Mouse (Mus musculus): ENCODE results near the gene Sgcg.

The Sgcg gene

GRCm38 (mm10) chr14:61235846-61236474 is 22.3 kb downstream of the Sgcg start:
- in situ Hi-C loops (cut with MboI; ENCODE audit: low sequenced_read_pairs) = no loop called here

DNA sequence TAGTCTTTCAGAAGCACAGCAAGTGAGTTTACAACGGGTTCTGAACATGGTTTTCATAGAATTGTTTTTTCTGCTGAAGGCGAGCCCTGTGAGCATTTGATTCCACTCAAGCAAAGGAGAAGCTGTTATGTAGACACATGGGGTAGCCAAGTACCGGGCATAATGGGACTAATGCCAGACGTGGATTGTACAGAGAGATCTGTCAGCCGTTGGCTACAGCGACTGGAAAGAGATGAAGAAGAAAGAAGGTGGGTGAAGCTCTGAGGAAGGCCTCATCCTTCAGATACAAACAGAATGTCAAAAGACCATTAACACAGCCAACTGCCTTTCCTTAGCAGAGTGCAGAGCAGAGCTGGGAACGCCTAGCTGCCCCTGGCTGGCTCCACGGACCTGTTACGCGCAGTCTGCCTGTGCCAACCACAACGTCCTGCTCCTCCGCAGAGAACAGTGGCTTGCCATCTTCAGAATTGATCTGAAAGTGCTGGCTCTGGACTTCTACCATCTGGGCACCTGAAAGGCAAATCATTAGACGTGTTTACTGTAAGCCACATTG is 26.2 kb downstream of the Sgcg start:
- in situ Hi-C loops (cut with MboI; ENCODE audit: low sequenced_read_pairs) = no loop called here

DNA sequence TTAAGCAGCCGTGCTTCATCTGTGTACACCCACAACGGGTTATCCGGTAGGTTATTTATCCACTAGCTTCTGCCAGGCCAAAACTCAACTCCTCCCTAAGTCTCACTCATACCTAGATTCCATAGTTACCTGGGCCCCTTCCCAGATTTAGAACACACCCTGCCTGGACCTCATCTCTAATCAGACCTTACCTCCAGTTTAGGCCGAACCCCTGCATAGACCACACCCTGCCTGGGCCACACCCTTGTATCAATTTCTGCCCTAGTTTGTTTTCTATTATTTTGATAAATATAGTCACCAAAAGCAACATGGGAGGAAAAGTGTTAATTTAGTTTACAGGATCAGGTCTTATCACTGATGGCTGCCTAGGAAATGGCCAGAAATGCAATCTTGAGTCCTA is 28.1 kb downstream of the Sgcg start:
- in situ Hi-C loops (cut with MboI; ENCODE audit: low sequenced_read_pairs) = no loop called here

GRCm38 (mm10) chr14:61229763-61230162 is 28.5 kb downstream of the Sgcg start:
- in situ Hi-C loops (cut with MboI; ENCODE audit: low sequenced_read_pairs) = no loop called here

GRCm38 (mm10) chr14:61226151-61226550 is 32.1 kb downstream of the Sgcg start:
- in situ Hi-C loops (cut with MboI; ENCODE audit: low sequenced_read_pairs) = no loop called here

GRCm38 (mm10) chr14:61224387-61225077 is 33.8 kb downstream of the Sgcg start:
- in situ Hi-C loops (cut with MboI; ENCODE audit: low sequenced_read_pairs) = no loop called here

DNA sequence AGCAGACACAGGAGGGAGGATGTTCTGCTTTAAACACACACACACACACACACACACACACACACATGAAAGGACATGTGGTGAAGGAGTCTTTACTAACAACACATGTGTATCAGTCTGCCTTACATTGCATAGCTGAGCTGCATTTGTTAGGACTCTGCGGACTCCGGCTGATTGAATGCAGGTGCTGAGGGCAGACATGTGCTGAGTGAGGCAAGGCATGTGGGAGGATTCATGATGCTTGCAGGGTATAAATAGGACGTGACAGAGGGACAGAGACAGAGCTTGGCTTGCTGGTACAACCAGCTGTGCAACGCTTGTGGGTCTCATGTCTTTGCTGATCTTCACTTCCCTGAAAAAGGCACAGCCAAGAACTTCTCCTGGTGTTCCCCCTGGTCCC is 34.5 kb downstream of the Sgcg start:
- in situ Hi-C loops (cut with MboI; ENCODE audit: low sequenced_read_pairs) = no loop called here

DNA sequence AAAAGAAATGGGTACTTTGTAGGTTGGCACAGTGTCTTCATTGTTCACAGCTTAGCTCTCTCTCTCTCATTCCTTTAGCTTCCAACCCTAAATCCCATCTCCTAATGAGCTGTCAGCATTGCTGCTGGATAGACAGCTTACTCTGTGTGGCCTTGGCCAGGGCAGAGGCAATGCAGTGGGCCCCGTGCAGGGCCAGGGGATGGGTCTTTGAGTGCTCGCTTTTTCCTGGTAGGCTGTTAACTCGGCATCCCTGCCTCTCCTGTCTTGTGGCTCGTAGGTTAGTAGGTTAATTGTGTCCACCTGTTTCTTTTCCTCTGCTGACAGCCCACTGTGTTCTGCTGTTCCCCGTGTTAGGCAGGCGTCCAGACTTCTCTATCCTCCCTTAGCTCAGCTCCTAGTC is 35.8 kb downstream of the Sgcg start:
- in situ Hi-C loops (cut with MboI; ENCODE audit: low sequenced_read_pairs) = no loop called here

DNA sequence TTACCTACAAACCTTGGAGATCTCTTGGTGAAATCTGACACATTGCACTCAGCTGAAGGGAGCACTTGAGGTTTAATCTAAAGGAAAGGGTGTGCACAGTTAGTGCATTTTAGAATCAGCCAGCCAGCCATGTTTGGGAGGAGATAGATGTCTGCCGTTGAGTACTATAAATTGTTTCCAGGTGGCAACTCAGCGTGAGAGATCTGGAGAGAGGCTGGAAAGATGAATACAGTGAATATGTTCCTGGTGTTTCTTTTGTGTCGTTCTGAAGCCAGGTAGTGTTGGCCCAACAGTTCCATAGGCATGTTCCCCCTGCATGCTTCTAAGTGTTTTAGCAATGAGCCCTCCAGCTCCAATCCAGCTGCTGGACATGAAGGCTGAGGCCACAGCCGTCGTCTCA is 37.1 kb downstream of the Sgcg start:
- in situ Hi-C loops (cut with MboI; ENCODE audit: low sequenced_read_pairs) = no loop called here

DNA sequence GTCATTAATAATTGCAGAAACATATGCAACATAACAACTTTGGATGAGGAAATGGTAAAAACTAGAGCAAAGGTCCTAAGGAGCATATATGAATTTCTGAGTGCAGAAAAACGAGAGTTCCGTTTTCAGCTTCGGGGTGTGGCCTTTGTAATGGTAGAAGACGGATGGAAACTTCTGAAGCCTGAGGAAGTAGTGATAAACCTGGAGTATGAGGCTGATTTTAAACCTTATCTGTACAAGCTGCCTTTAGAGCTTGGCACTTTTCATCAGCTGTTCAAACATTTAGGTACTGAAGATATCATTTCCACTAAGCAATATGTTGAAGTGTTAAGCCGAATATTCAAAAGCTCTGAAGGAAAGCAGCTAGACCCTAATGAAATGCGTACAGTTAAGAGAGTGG is 46.5 kb downstream of the Sgcg start:
- in situ Hi-C loops (cut with MboI; ENCODE audit: low sequenced_read_pairs) = no loop called here

DNA sequence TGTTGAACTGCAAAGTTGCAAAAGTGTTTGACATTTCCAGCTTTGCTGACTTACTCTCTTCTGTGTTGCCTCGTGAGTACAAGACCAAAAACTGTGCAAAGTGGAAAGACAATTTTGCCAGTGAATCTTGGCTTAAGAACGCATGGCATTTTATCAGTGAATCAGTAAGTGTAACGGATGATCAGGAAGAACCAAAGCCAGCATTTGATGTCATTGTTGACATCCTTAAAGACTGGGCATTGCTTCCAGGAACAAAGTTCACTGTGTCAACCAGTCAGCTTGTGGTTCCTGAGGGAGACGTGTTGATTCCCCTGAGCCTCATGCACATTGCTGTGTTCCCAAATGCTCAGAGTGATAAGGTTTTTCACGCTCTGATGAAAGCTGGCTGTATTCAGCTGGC is 48.2 kb downstream of the Sgcg start:
- in situ Hi-C loops (cut with MboI; ENCODE audit: low sequenced_read_pairs) = no loop called here

DNA sequence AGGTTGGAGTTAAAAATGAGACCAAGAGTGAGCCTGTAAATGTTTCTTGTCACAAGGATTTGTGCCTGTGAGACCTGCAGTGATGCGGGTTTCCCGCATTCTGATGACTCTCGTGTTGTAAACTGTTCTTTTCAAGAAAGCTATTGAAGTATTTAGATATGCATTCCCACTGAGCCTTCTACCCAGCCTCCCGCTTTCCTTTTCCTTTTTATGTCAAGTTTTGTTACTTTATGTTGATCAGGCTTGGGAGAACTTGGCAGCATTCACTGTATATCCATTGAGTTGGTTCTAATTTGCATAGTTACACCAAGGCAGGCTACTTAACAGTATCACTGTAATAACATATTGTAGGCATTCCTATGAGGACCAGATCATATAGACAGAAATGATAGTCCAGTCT is 63.9 kb downstream of the Sgcg start:
- in situ Hi-C loops (cut with MboI; ENCODE audit: low sequenced_read_pairs) = no loop called here

GRCm38 (mm10) chr14:61192326-61192725 is 66.0 kb downstream of the Sgcg start:
- in situ Hi-C loops (cut with MboI; ENCODE audit: low sequenced_read_pairs) = no loop called here

DNA sequence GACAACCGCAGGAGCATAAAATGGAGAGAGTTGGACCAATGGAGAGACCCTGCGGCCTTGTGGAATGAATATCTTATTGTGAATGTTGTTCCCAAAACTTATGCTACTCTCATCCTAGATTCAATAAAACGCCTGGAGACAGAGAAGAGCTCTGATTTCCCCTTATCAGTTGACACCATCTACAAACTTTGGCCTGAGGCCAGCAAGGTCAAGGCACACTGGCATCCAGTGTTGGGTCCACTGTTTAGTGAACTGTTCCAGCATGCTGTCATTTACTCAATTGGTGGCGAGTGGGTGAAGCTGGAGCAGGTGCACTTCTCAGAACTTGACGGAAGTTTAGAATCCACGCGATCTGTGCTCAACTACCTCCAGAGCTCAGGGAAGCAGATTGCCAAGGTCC is 66.4 kb downstream of the Sgcg start:
- in situ Hi-C loops (cut with MboI; ENCODE audit: low sequenced_read_pairs) = no loop called here

DNA sequence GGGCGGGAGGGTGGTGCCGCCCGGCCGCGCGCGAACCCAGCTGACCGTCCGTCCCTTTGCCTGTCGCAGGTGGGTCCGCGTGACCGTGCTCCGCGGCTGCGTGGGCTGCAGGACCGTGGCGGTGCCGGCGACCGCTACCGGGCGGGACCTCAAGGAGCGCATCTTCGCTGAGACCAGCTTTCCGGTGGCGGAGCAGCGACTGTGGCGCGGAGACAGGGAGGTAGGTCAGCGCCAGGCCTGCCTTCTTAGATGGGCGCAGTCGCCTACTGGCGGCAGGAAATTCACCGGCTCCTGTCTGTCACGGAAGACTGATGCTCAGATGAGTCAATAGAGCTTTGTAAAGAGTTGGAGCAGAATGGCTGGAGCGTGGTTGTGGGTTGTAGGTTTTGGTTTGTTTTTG is 85.1 kb downstream of the Sgcg start:
- in situ Hi-C loops (cut with MboI; ENCODE audit: low sequenced_read_pairs) = no loop called here

GRCm38 (mm10) chr14:61172548-61173158 is 85.6 kb downstream of the Sgcg start:
- in situ Hi-C loops (cut with MboI; ENCODE audit: low sequenced_read_pairs) = no loop called here

- in situ Hi-C loops (cut with MboI; ENCODE audit: low sequenced_read_pairs) = no loop called here
These were observed 86.9 kb downstream of the Sgcg start for GRCm38 (mm10) chr14:61171261-61171970.
